Mouse (Mus musculus): ENCODE measurements around the gene Utrn. TPM values are rescaled to one million over a fixed set of nuclear protein-coding genes. Genes with fewer than 3 reads are reported as not detected.
A peak's percentile ranks its signal among the peaks of the same experiment; 100 is the strongest.

The Utrn gene
- total and polyA plus RNA-seq, 2 experiments from 2014 or later = 48.4 to 61.6 TPM

DNA sequence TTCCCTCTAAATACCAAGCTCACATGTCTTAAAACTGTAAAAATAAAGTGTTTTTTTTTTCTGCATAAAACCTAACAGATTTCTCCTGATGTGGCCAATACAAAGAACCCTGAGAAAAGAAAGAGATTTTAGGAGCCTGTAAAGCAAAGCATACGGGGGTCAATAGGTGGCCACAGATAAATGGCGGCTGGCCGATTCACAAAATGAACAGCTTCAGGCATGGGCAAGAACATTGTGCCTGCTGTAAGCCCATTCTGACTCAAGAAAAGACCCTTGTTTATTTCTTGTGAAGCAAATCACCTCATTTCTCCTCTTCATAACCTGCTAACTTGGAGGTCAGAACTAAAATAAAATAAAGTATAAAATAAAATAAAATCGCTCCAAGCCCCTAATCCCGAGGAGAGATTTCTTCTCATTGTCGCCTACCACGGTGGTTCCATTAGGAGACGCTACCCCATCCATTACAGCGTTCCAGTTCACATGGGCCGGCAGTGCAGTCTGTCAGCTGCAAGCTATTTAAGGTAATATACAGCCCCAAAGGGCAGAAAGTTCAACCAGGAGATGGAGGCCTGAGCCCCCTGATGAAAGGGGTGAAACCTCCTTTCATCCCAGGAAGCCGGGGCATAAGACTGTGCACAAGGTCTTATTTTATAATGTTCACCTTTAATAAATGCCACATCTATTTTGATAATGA, 316.8 kb downstream of the Utrn start:
- Histone ChIP-seq H3K27me3 (ENCODE audit: control insufficient read depth, insufficient read depth, low read length) (no peaks in the 10 kb centered on the region), H3K9ac (replicated peaks; ENCODE audit: low read depth, low read length) (no peak overlapping the region), H3K4me3 (ENCODE audit: low read depth, low read length) (no peak overlapping the region), H3K4me1 (ENCODE audit: control insufficient read depth, insufficient read depth) (peaks cover 5% of the 10 kb centered on the region; the same call in 1 of the 2 replicates), H3K36me3 (replicated peaks; ENCODE audit: control insufficient read depth, insufficient read depth, low read length) (no peaks in the 10 kb centered on the region), H3K27ac (ENCODE audit: low read depth) (no peak overlapping the region), H3K9me3 (replicated peaks; ENCODE audit: control insufficient read depth, low read length) (no peaks in the 10 kb centered on the region), H3K4me2 (ENCODE audit: low read depth, low read length) (no peak overlapping the region)
- DNase-seq (ENCODE audit: low spot score) = no peak
- TF ChIP-seq CTCF (IDR thresholded peaks at IDR 0.05; ENCODE audit: low read depth) (no peak), EP300 (IDR thresholded peaks at IDR 0.05; ENCODE audit: low read depth) (no peak)
- no peak for ATAC-seq (ENCODE audit: insufficient read depth, low read depth)
- 85% methylated on average over 11 of the region's 11 CpGs for WGBS

DNA sequence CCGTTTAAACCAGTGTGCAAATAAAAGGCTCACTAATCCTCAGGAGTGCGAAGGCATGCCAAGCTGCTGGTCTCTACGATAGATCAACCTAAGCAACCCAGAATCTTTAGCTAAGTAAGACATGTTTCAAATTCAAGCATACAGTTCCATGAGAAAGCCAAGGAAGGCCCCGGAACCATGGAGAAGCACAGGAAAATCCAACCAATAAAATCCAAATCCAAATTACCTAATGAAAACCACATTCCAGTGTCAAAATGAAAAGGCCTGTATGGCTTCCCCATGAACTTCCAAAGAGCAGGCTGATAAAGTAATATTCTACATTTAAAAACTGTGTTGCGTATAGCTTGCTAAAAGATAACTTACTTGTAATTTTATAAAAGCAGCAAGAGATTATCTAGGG, 317.4 kb downstream of the Utrn start:
- Histone ChIP-seq H3K4me3 (ENCODE audit: low read depth, low read length) (no peak overlapping the region), H3K27me3 (ENCODE audit: control insufficient read depth, insufficient read depth, low read length) (no peaks in the 10 kb centered on the region), H3K9me3 (replicated peaks; ENCODE audit: control insufficient read depth, low read length) (no peaks in the 10 kb centered on the region), H3K27ac (ENCODE audit: low read depth) (no peak overlapping the region), H3K4me1 (ENCODE audit: control insufficient read depth, insufficient read depth) (peaks cover 5% of the 10 kb centered on the region; the same call in 1 of the 2 replicates), H3K4me2 (ENCODE audit: low read depth, low read length) (no peak overlapping the region), H3K36me3 (replicated peaks; ENCODE audit: control insufficient read depth, insufficient read depth, low read length) (no peaks in the 10 kb centered on the region), H3K9ac (replicated peaks; ENCODE audit: low read depth, low read length) (no peak overlapping the region)
- no peak for ATAC-seq (ENCODE audit: insufficient read depth, low read depth)
- DNase-seq (ENCODE audit: low spot score) = no peak
- whole genome bisulfite sequencing = 84% methylated on average over 5 of the region's 5 CpGs
- TF ChIP-seq CTCF (IDR thresholded peaks at IDR 0.05; ENCODE audit: low read depth) (no peak), EP300 (IDR thresholded peaks at IDR 0.05; ENCODE audit: low read depth) (no peak)

DNA sequence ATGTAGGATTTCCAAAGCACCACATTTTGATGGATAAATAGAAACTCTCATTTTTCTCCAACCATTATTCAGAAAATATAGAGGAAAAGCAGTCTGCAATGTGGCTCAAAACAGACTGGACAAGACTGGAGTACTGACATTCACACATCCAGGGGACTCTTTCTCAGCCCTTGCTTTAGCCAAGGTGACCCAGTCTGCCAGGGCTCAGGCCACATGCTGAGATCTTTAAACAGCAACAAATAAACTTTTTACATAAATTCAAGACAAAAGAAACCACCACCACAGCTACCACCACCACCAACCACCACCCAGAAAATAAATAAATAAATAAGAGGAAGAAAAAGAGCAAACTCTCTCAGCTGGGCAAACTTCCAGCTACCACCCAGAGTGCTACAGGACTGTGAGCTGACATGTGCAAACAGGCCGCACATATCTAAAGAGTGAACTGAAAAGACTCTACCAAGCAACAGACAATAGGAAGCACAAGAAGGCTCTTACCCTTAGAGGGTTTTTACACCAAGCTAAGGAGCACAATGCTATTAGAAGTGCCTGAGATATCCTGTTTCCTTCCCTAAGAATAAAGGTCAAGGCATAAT, 319.1 kb downstream of the Utrn start:
- TF ChIP-seq EP300 (IDR thresholded peaks at IDR 0.05; ENCODE audit: low read depth) = no peak
- TF ChIP-seq CTCF (IDR thresholded peaks at IDR 0.05; ENCODE audit: low read depth) = no peak
- H3K27me3 ChIP-seq (ENCODE audit: control insufficient read depth, insufficient read depth, low read length) = no peaks in the 10 kb centered on the region
- H3K9me3 ChIP-seq (replicated peaks; ENCODE audit: control insufficient read depth, low read length) = no peaks in the 10 kb centered on the region
- H3K36me3 ChIP-seq (replicated peaks; ENCODE audit: control insufficient read depth, insufficient read depth, low read length) = no peaks in the 10 kb centered on the region
- peaks cover 5% of the 10 kb centered on the region; the same call in 1 of the 2 replicates for H3K4me1 ChIP-seq (ENCODE audit: control insufficient read depth, insufficient read depth)
- H3K9ac ChIP-seq (replicated peaks; ENCODE audit: low read depth, low read length) = no peak overlapping the region
- 13% methylated on average over 1 of the region's 1 CpGs for WGBS
- DNase-seq (ENCODE audit: low spot score) = no peak
- no peak for ATAC-seq (ENCODE audit: insufficient read depth, low read depth)
- H3K4me2 ChIP-seq (ENCODE audit: low read depth, low read length) = no peak overlapping the region
- no peak overlapping the region for H3K27ac ChIP-seq (ENCODE audit: low read depth)
- H3K4me3 ChIP-seq (ENCODE audit: low read depth, low read length) = no peak overlapping the region

DNA sequence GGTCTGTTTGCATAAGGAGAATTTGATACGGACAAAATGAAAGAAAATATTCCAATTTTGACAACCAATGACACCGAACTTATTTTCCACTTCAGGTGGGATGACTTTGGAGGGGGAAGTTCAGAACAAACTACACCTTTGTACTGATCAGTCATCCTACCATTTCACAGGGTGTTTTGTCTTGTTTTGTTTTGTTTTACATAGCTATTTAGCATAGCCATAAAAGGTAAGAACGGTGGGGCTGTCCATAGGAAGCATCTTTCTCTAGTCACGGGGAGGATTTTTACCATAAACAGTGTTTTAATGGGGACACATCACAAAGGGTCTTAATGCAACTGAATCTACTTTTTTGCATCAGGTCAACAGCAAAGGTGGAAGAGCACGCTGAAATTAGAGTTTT, 319.9 kb downstream of the Utrn start:
- Histone ChIP-seq H3K9me3 (replicated peaks; ENCODE audit: control insufficient read depth, low read length) (no peaks in the 10 kb centered on the region), H3K36me3 (replicated peaks; ENCODE audit: control insufficient read depth, insufficient read depth, low read length) (no peaks in the 10 kb centered on the region), H3K4me2 (ENCODE audit: low read depth, low read length) (peak overlapping the region; percentile 65), H3K27ac (ENCODE audit: low read depth) (no peak overlapping the region), H3K4me1 (ENCODE audit: control insufficient read depth, insufficient read depth) (peaks cover 5% of the 10 kb centered on the region; the same call in 1 of the 2 replicates), H3K4me3 (ENCODE audit: low read depth, low read length) (0 out of 2 replicates have a peak overlapping the region, but pooled peaks have one; percentile 39), H3K27me3 (ENCODE audit: control insufficient read depth, insufficient read depth, low read length) (no peaks in the 10 kb centered on the region), H3K9ac (replicated peaks; ENCODE audit: low read depth, low read length) (no peak overlapping the region)
- WGBS = 43% methylated on average over 5 of the region's 5 CpGs
- DNase-seq (ENCODE audit: low spot score) (no peak), ATAC-seq (ENCODE audit: insufficient read depth, low read depth) (no peak)
- TF ChIP-seq CTCF (IDR thresholded peaks at IDR 0.05; ENCODE audit: low read depth) (no peak), EP300 (IDR thresholded peaks at IDR 0.05; ENCODE audit: low read depth) (no peak)

DNA sequence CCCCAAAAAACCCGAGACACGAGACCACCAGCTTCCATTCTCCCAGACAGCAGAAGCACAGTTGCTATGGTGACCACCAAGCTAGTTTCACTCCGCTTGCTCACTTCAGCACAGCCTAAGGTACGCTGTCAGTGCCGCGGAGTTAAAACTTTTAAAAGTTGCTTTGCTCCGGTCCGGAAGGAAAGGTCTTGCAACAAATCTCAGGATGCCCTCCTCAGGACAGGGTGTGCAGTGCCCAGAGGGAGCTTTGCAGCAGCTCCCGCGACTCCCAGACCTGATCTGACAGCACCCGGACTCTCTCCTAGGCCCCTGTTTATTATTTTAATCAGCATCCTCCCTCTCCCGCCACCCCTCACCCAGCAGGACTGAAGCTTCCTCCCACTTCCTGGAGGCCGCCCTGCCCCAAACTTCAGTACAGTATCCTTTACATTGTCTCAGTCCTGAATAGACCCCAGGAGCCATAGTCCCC, 320.5 kb downstream of the Utrn start:
- Histone ChIP-seq H3K36me3 (replicated peaks; ENCODE audit: control insufficient read depth, insufficient read depth, low read length) (no peaks in the 10 kb centered on the region), H3K4me3 (ENCODE audit: low read depth, low read length) (peak overlapping the region; percentile 39), H3K27ac (ENCODE audit: low read depth) (no peak overlapping the region), H3K9me3 (replicated peaks; ENCODE audit: control insufficient read depth, low read length) (no peaks in the 10 kb centered on the region), H3K9ac (replicated peaks; ENCODE audit: low read depth, low read length) (0 out of 2 replicates have a peak overlapping the region, but pooled peaks have one; percentile 24), H3K4me1 (ENCODE audit: control insufficient read depth, insufficient read depth) (peaks cover 5% of the 10 kb centered on the region; the same call in 1 of the 2 replicates), H3K4me2 (ENCODE audit: low read depth, low read length) (peak overlapping the region; percentile 65), H3K27me3 (ENCODE audit: control insufficient read depth, insufficient read depth, low read length) (no peaks in the 10 kb centered on the region)
- ATAC-seq (ENCODE audit: insufficient read depth, low read depth) (peak; percentile 69; the same call in 1 of the 2 replicates), DNase-seq (ENCODE audit: low spot score) (peak; percentile 64)
- 4% methylated on average over 13 of the region's 13 CpGs for whole genome bisulfite sequencing
- TF ChIP-seq CTCF (IDR thresholded peaks at IDR 0.05; ENCODE audit: low read depth) (peak; percentile 22; the same call in 1 of the 2 replicates), EP300 (IDR thresholded peaks at IDR 0.05; ENCODE audit: low read depth) (no peak)
